Mouse (Mus musculus) embryonic fibroblast, embryonic 13.5 days (primary cell): ENCODE measurements around the gene Zmym6.

ENCODE experiments used
- CTCF ChIP-seq: IDR thresholded peaks from 2 replicates; pipeline ENCODE4 v1.5.1; 2011; ENCODE audit warnings: mild to moderate bottlenecking, control low read depth, low read length, moderate library complexity, borderline replicate concordance; ENCODE audit not compliant: insufficient read depth
- POLR2A ChIP-seq: IDR thresholded peaks from 2 replicates; pipeline ENCODE4 v1.6.1; 2011; ENCODE audit warnings: low read depth, mild to moderate bottlenecking, control low read depth, low read length, moderate library complexity

DNA sequence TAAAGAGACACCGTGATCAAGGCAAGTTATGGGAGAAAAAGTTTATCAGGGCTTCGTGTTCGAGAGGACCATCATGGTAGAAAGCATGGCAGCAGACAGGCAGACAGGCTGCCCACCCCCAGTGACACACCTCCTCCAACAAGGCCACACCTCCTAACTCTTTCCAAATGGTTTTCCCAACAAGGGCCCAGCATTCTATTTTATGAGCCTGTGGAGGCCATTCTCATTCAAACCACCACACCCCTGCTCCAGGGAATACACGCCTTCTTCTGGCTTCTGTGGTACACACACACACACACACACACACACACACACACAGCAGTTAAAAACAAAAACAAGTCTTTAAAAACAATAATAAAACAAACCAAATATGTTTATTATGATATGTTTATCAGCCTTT, 80.6 kb downstream of the Zmym6 start:
- no peak for TF ChIP-seq CTCF
- no peak for TF ChIP-seq POLR2A
